Mouse (Mus musculus) E14TG2a.4 (cell line): ENCODE measurements at regions not wholly inside any gene's neighbourhood (a gene's known extent, or its start where the extent isn't known, plus 50 kb on each side); places are given as distances from the start of the nearest gene placed in this dataset.

Experiments used
- CTCF ChIP-seq: conservative IDR thresholded peaks from 2 replicates; pipeline ENCODE4 v1.5.1; 2014; ENCODE audit warnings: low read length
- NANOG ChIP-seq: IDR thresholded peaks from 2 replicates; pipeline ENCODE4 v1.6.1; 2014; ENCODE audit warnings: borderline replicate concordance, low read length, mixed read lengths

DNA sequence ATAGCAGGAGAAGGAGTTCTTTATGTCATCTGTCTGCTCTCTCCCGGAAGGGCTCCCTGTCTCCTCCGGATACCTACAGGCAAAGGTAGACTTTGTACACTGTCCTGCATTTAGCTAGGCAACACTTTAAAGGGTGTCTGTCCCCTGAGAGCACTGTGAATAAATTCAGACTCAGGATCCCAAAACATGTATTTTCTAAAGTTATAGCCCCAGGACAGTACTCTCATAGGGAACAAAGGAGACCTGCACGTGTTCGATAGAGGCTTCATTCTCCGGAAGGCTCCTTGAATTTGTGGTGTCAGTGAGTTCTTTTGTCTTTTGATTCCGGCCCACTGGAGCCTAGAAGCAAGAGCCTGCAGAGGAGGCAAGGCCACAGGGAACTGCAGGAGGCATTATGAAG, 1273.3 kb downstream of the Synb start:
- TF ChIP-seq CTCF, result no peak
- no peak for TF ChIP-seq NANOG
